Mouse (Mus musculus) heart, embryonic 13.5 days (tissue): ENCODE results near the gene Rnf152. TPM values are rescaled to one million over a fixed set of nuclear protein-coding genes. Genes with fewer than 3 reads are reported as not detected.

ENCODE experiments used
- ATAC-seq: fragments of 200-750 bp; cut with Nextera tagmentation; 2 replicates; pipeline ENCODE4 v1.8.0; 2017; ENCODE audit warnings: moderate TSS enrichment; ENCODE audit not compliant: insufficient number of reproducible peaks, low FRiP score, low TSS enrichment; ENCODE audit errors: extremely low read depth
- H3K27ac ChIP-seq: fragments of 300-500 bp; sonication (generic); replicated peaks from 2 replicates; pipeline ENCODE4 v1.5.1; 2015; ENCODE audit warnings: moderate library complexity, mild to moderate bottlenecking, inconsistent platforms
- H3K27me3 ChIP-seq: fragments of 300-500 bp; sonication (generic); replicated peaks from 2 replicates; pipeline ENCODE4 v1.6.1; 2015; ENCODE audit warnings: mild to moderate bottlenecking, inconsistent platforms
- H3K36me3 ChIP-seq: fragments of 300-500 bp; sonication (generic); 2 replicates; pipeline ENCODE4 v1.6.1; 2015; ENCODE audit warnings: mild to moderate bottlenecking, inconsistent platforms
- H3K4me1 ChIP-seq: fragments of 300-500 bp; sonication (generic); 2 replicates; pipeline ENCODE4 v1.6.1; 2015; ENCODE audit warnings: inconsistent platforms
- H3K4me2 ChIP-seq: fragments of 300-500 bp; sonication (generic); 2 replicates; pipeline ENCODE4 v1.6.1; 2015; ENCODE audit warnings: inconsistent platforms, mild to moderate bottlenecking, moderate library complexity
- H3K4me3 ChIP-seq: fragments of 300-500 bp; sonication (generic); 2 replicates; pipeline ENCODE4 v1.5.1; 2015; ENCODE audit warnings: moderate library complexity, mild to moderate bottlenecking, inconsistent platforms
- H3K9ac ChIP-seq: fragments of 300-500 bp; sonication (generic); 2 replicates; pipeline ENCODE4 v1.6.1; 2015; ENCODE audit warnings: inconsistent platforms, mild to moderate bottlenecking, moderate library complexity
- H3K9me3 ChIP-seq: fragments of 300-500 bp; sonication (generic); 2 replicates; pipeline ENCODE4 v1.6.1; 2016; ENCODE audit warnings: inconsistent platforms
- WGBS: fragments of 180-500 bp; shearing (Covaris S2); methylation state at CpG from one replicate; pipeline ENCODE4 v1.1.7; 2015; ENCODE audit warnings: mixed read lengths; 5-methylcytosine and 5-hydroxymethylcytosine counted together
- polyA plus RNA-seq: library from polyadenylated mRNA; unstranded; fragments of >200 nt; fragmentation: Nextera tagmentation; extraction: Ambion mirVana; gene quantifications from 2 replicates; pipeline ENCODE4 v1.2.1, GENCODE M21; 2015

Gene Rnf152
- polyA plus RNA-seq, 1 experiment from 2014 or later = 0.15 TPM

DNA sequence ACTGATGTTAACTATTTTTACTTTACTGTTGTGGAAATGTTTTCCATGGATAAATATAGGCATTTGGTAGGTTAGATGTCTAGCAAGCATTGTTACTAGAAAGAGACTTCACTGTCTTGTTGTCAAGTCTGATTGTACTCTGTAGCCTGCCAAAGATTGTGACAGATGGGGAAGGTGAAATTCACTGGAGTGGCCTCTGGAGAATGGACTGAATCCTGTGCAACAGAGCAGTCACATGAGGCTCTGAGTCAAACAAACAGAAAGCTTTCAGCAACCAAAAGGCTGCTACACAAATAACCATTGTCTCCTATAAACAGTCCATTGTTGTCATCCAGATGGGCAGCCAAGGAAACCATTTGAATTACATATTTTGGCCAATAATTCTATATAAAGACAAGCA is 15.6 kb downstream of the Rnf152 start:
- Histone ChIP-seq H3K9me3 (no peaks in the 10 kb centered on the region), H3K27ac (no peak overlapping the region), H3K4me1 (0 out of 2 replicates have a peak, but pooled peaks cover 4% of the 10 kb centered on the region), H3K27me3 (no peaks in the 10 kb centered on the region), H3K4me3 (no peak overlapping the region), H3K36me3 (no peaks in the 10 kb centered on the region), H3K9ac (no peak overlapping the region), H3K4me2 (no peak overlapping the region)
- ATAC-seq = no peak

DNA sequence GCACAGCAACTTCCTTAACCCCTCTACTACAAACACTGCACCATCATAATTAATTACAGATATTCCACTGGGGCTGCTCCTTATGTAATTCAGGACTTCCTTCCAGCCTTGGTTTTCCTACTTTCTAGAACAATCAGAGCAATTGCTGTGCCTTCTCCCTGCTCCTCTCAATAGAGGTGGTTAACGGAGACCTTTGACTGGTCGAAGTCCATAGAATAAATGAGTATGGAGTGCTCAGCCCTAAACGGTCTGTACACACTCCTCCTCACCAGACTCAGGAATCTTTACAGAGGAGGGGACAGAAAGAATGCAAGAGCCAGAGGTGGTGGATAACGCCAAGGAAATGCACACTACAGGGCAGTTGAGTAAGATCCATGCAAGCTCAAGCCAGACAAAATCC is 19.1 kb downstream of the Rnf152 start:
- Histone ChIP-seq H3K27ac (no peak overlapping the region), H3K4me2 (no peak overlapping the region), H3K27me3 (no peaks in the 10 kb centered on the region), H3K4me3 (no peak overlapping the region), H3K9ac (no peak overlapping the region), H3K4me1 (0 out of 2 replicates have a peak, but pooled peaks cover 4% of the 10 kb centered on the region), H3K36me3 (no peaks in the 10 kb centered on the region), H3K9me3 (no peaks in the 10 kb centered on the region)
- 68% methylated on average over 4 of the region's 4 CpGs for WGBS
- no peak for ATAC-seq

DNA sequence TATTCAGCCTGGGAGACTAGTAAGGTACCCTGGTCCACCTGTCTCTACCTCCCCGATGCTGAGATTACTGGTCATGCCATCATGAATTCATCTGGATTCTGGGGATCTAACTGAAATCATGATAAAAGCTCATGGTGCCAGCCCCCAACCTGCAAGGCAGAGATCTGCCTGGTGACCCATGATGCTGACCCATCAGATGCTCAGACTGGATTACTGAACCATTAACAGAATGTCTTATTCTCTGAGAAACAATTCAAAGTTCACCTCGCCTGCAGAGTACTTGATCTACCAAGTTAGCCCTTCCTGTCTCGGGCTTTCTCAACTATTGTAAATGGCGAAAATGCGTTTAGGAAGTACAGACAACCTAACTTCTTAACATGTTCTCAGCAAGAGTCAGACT is 20.4 kb downstream of the Rnf152 start:
- ATAC-seq = no peak
- 81% methylated on average over 5 of the region's 5 CpGs for WGBS
- no peak overlapping the region for H3K9ac ChIP-seq
- H3K4me2 ChIP-seq = no peak overlapping the region
- H3K27ac ChIP-seq = no peak overlapping the region
- 0 out of 2 replicates have a peak, but pooled peaks cover 4% of the 10 kb centered on the region for H3K4me1 ChIP-seq
- no peak overlapping the region for H3K4me3 ChIP-seq
- no peaks in the 10 kb centered on the region for H3K36me3 ChIP-seq
- H3K9me3 ChIP-seq = no peaks in the 10 kb centered on the region
- no peaks in the 10 kb centered on the region for H3K27me3 ChIP-seq

DNA sequence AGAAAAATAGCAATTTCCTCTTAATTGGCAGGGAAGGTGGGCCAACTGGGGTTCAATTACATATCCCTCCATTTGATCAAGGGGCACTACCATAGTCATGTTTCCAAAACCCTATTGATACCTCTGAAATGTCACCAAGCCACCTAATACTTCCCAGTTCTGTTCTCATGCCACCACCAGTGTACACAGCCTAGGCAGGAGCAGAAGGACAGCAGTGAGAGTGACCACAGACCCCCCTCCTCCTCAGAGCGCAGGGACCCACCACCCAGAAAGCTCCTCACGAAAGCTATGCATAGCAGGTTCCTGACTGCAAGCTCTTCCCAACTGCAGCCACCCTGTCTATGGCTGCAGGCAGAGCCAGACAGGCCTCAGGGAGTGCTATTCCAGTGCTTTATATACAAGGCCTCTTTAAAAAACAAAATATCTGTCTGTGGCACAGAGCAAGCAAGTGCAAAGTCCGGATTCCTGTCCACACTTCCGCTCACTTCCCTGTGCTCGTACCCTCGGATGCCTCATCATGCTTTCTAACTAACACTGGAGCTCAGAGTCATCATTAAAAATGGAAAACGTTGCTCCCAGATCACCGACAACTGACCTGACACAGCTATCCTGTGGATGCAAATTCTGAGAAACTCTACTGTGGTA is 24.3 kb downstream of the Rnf152 start:
- Histone ChIP-seq H3K9me3 (no peaks in the 10 kb centered on the region), H3K9ac (no peak overlapping the region), H3K4me2 (no peak overlapping the region), H3K27ac (no peak overlapping the region), H3K27me3 (no peaks in the 10 kb centered on the region), H3K36me3 (no peaks in the 10 kb centered on the region), H3K4me3 (no peak overlapping the region), H3K4me1 (no peaks in the 10 kb centered on the region)
- no peak for ATAC-seq
- 77% methylated on average over 8 of the region's 8 CpGs for WGBS

DNA sequence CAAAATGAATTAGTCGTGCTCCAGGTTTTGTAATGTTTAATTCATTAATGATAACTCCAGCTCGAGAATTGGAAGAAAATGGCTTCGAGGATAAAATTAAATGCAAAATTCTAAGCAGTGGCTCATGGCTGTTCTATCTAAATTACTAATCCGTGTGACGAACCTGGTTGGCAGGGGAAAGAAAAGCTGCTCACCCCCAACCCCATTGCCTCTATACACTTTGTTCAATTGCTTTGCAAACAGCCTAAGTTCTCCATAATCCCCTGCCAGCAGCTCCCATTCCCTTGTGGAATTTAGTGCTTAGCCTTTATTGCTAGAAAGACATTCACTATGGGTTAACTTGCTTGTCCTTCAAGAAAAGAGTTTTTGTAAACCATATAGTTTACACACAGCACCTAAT is 24.9 kb downstream of the Rnf152 start:
- ATAC-seq = no peak
- Histone ChIP-seq H3K4me1 (no peaks in the 10 kb centered on the region), H3K4me3 (no peak overlapping the region), H3K4me2 (no peak overlapping the region), H3K27ac (no peak overlapping the region), H3K9ac (no peak overlapping the region), H3K36me3 (no peaks in the 10 kb centered on the region), H3K27me3 (no peaks in the 10 kb centered on the region), H3K9me3 (no peaks in the 10 kb centered on the region)
- 78% methylated on average over 5 of the region's 5 CpGs for WGBS

DNA sequence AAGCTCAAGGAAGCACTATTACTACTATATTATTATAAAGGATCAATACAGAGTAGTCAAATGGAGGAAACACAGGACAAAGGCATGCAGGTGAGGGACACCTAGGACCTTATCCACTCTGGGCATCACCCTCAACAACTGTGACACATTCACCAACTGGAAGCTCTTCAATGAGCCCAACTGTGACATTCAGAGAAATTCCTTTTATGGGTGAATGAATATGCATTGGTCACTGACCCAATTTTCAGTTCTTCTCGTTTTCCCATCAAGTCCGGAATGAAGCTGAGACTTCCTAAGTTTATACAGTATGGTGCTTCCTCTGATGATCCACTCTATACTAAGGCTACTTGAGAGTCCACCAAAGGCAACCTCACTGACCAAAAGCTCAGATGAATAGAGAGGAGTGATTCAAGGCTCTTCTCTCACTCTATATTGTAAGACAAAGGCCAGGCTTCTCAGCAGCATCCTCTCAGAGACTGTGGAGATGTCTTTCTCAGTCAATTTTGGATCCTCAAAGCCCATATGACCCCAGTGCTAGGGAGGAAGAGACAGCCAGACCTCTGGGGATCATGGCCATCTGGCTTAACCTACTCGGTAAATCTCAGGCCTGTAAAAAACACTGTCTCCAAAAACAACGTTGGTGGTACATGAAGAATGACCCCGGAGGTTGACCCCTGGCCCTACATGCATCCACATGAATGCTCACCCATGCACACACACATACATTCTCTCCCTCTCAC is 25.8 kb downstream of the Rnf152 start:
- H3K4me3 ChIP-seq = no peak overlapping the region
- H3K4me1 ChIP-seq = no peaks in the 10 kb centered on the region
- no peak for ATAC-seq
- H3K9me3 ChIP-seq = no peaks in the 10 kb centered on the region
- H3K36me3 ChIP-seq = no peaks in the 10 kb centered on the region
- WGBS = 72% methylated on average over 5 of the region's 5 CpGs
- no peak overlapping the region for H3K27ac ChIP-seq
- no peak overlapping the region for H3K4me2 ChIP-seq
- no peaks in the 10 kb centered on the region for H3K27me3 ChIP-seq
- H3K9ac ChIP-seq = no peak overlapping the region

DNA sequence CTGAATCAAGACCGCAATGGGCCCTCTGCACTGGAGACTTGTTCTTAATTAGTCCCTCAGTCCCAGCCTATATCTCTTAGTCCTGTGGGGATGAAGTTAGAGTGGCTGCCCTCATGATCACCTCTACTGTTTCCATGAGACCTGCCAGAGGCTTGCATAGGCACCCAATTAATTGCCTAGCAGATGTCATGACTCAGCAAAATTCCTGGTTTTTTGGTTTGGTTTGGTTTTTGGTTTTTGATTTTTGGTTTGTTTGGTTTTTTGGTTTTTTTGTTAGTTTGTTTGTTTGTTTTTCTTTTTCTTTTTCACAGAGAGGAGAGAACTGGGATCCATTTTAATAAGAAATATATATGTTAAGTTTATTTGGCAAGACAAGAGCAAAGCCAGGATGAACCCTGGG is 28.7 kb downstream of the Rnf152 start:
- ATAC-seq = no peak
- no peaks in the 10 kb centered on the region for H3K9me3 ChIP-seq
- no peaks in the 10 kb centered on the region for H3K4me1 ChIP-seq
- no peaks in the 10 kb centered on the region for H3K36me3 ChIP-seq
- no peak overlapping the region for H3K9ac ChIP-seq
- no peak overlapping the region for H3K27ac ChIP-seq
- no peak overlapping the region for H3K4me2 ChIP-seq
- no peak overlapping the region for H3K4me3 ChIP-seq
- H3K27me3 ChIP-seq = no peaks in the 10 kb centered on the region
- 96% methylated on average over 1 of the region's 1 CpGs for WGBS

DNA sequence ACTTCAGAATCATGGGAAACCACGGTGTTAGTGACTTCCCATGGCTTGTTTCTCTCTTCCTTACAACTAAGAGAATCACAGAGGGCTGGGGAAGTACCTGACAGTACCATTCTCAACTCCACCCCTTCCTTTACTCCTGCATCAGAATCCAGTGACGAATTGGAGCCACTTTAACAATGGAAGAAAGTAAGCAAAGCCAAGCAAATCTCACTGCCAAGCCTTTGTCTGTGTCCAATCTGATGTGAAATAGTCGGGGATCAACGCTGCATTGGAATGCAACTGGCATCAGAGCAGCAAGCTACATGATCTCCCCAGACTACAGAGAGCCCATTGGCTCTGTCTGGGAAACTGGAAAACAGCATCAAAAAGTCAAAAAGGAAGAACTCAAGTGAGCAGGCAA is 31.9 kb downstream of the Rnf152 start:
- Histone ChIP-seq H3K9ac (no peak overlapping the region), H3K27ac (no peak overlapping the region), H3K36me3 (no peaks in the 10 kb centered on the region), H3K27me3 (no peaks in the 10 kb centered on the region), H3K4me3 (no peak overlapping the region), H3K4me1 (no peaks in the 10 kb centered on the region), H3K9me3 (0 out of 2 replicates have a peak, but pooled peaks cover 6% of the 10 kb centered on the region), H3K4me2 (no peak overlapping the region)
- no peak for ATAC-seq
- 61% methylated on average over 4 of the region's 4 CpGs for WGBS

DNA sequence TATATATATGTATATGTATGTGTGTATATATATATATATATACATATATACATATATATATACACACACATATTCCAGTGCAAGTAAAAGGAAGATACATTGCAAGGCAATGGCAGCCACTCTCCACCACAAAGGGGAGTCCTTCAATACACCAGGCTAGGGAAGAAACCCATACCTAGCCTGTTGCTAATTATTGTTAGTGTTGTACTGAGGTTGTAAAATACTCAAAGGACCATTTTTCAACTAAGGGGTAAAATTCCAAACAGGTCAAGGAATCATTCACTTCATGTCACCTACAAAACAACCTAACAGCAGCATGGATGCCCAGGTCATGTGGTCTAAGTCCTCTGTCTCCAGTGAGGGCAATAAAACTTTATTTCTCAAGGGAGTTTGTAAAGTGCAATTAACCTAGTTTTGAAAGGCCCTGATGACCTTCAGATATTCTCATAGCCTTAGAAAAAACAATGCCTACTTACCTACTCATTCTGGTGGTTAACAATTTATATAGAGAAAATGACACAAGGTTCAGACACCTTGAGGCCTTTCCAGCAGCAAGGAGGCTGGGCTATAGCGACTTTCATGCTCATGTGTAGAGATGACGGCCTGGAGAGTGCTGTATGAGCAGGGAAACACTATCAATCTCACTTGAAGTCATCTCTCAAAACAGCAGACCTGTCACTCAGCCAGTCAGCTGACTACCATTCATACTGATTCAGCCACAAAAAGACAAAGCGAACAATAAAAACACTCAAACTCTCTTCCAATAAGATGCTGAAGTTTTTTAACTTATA is 42.3 kb downstream of the Rnf152 start:
- H3K36me3 ChIP-seq = no peaks in the 10 kb centered on the region
- 66% methylated on average over 3 of the region's 3 CpGs for WGBS
- H3K9me3 ChIP-seq = no peaks in the 10 kb centered on the region
- peaks cover 9% of the 10 kb centered on the region; the same call in 1 of the 2 replicates for H3K4me1 ChIP-seq
- no peaks in the 10 kb centered on the region for H3K27me3 ChIP-seq
- H3K27ac ChIP-seq = no peak overlapping the region
- ATAC-seq = no peak
- no peak overlapping the region for H3K9ac ChIP-seq
- H3K4me2 ChIP-seq = no peak overlapping the region
- H3K4me3 ChIP-seq = no peak overlapping the region

DNA sequence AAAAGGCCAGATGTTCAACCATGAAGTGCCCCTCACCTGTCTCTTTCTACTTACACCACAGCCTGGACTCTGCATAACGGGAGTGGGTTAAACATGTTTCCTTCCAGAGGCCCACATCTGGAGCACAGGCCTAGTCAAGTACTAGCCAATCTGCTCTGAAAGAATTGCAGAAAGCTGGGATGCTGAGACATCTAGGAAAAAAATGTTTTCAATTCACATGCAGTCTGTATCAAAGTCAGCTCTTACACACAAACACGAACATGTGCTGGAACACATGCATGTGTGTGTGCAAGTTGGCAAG is 44.0 kb downstream of the Rnf152 start:
- H3K36me3 ChIP-seq = no peaks in the 10 kb centered on the region
- no peaks in the 10 kb centered on the region for H3K27me3 ChIP-seq
- no peaks in the 10 kb centered on the region for H3K9me3 ChIP-seq
- H3K4me3 ChIP-seq = no peak overlapping the region
- H3K27ac ChIP-seq = no peak overlapping the region
- WGBS = 53% methylated on average over 2 of the region's 2 CpGs
- H3K4me2 ChIP-seq = no peak overlapping the region
- no peak for ATAC-seq
- H3K4me1 ChIP-seq = peaks cover 9% of the 10 kb centered on the region; the same call in 1 of the 2 replicates
- no peak overlapping the region for H3K9ac ChIP-seq

DNA sequence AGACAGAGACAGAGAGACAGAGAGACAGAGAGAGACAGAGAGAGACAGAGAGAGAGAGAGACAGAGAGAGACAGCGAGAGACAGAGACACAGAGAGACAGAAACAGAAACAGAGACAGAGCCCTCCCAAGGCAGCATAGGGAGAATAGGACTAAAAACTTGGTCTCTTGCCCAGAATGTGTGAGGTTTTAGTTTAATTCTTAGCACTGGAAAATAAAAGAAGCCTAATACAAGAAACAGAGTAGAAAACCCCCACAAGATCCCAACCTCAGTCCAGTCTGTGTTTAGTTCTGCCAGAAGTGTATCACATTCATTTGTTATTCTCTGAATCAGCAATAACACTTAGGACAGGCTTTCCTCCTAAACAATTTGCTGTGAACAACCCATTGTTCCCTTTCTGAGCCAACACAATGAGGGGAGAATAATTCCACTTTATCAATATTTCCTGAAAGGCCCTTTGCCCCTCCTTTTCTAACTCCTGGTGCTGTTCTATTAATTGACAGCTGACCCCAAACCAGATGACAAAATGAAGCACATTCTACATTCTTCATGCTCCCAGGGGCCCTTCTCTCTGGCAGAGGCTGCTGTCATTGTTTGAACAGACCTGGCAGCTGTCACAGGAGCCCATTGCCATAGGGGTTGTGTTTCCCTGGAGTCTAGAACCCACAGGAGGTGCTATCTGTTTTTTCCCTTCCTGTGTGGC is 44.5 kb downstream of the Rnf152 start:
- ATAC-seq = no peak
- 81% methylated on average over 1 of the region's 1 CpGs for WGBS

More for the DNA sequence above, 44.5 kb downstream of the Rnf152 start:
- Histone ChIP-seq H3K27ac (no peak overlapping the region), H3K9ac (no peak overlapping the region), H3K36me3 (no peaks in the 10 kb centered on the region), H3K4me2 (no peak overlapping the region), H3K4me1 (peaks cover 9% of the 10 kb centered on the region; the same call in 1 of the 2 replicates), H3K27me3 (no peaks in the 10 kb centered on the region), H3K9me3 (no peaks in the 10 kb centered on the region), H3K4me3 (no peak overlapping the region)
